Mouse (Mus musculus): ENCODE results near the gene Irf5.
"Not testable (repeated sequence)": the region's sequence is repeated elsewhere in the genome, so short reads cannot be mapped to it uniquely, and the experiment has no call there.

Gene Irf5

GRCm38 (mm10) chr6:29527361-29528164 lies 1.1 kb downstream of the Irf5 start:
- no peak for DNase-seq

GRCm38 (mm10) chr6:29528165-29528505 lies 1.7 kb downstream of the Irf5 start:
- no peak for DNase-seq

- DNase-seq, result no peak
These were observed 2.4 kb downstream of the Irf5 start for GRCm38 (mm10) chr6:29528561-29529443.

DNA sequence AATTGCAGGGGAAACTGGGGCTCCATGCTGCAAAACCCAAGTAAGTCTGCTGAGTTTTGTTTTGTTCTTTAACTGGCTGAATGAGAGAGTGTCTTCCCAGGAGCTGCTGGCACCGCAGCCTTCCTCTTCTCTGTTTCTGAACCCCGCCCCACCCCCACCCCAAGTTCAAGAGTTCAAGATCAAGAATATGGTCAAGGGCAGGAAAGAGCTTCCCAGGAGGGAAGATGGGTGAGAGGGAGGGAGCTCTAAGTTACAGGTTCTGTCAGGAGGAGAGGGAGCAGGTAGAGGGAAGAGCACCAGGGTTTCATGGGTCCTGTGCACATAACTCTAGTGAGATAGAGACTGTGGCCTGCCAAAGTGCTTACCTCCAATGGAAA lies 3.0 kb downstream of the Irf5 start:
- no peak for DNase-seq

DNA sequence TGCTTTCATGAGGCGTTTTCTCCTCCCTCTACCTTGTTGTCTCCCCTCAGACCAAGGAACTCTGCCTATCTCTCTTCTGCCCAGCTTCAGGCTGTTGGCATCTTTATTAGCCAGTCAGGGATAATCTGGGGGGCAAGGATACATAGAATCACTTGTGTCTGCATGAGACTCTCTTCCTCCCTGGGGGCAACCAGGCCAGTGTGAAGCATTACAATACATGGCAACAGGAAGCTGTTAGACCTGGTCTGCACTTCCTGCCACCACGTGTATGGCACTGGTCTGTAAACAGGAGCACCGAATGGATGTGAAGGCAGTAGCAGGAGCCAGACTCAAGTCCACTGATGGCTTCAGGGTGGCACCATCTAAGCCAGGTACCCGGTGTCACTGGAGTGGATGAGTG lies 3.6 kb downstream of the Irf5 start:
- DNase-seq, result no peak

DNA sequence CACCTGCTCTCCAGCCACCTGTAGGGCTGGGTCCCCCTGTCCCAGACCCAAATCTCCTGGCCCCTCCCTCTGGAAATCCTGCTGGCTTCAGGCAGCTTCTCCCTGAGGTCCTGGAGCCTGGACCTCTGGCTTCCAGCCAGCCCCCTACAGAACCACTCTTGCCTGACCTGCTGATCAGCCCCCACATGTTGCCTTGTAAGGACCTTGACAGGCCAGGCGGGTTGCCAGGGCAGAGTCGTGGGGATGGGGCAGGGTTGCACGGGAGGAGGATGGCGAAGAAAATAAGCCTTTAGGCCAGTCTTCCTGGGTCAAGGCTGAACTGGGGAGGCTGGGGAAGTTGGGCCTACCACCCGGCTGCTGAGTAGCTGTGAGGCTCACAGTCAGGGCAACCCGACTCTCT lies 8.9 kb downstream of the Irf5 start:
- DNase-seq, result no peak

DNA sequence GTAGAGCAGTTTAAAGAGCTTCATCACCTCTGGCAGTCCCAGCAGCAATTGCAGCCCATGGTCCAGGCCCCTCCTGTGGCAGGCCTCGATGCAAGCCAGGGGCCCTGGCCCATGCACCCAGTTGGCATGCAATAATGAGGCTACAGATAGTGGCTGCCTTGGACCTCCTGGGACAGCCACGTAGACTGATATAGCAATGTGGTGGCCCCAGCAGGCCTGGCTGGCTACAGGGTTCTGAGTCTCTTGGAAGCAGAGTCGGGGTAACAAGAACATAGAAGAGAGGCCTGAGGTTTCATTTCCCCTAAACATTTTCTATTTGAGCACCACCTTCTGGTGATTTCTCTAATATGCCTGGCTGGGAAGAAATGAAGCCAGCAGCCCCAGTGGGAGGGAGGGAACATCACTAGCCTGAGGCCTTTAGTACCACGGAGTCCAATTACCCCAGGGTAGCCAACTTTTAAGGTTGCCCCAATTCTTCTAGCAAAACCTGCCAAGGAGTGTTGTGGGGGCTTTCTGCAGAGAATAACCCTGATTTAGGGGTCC lies 10.3 kb downstream of the Irf5 start:
- no peak for DNase-seq

DNA sequence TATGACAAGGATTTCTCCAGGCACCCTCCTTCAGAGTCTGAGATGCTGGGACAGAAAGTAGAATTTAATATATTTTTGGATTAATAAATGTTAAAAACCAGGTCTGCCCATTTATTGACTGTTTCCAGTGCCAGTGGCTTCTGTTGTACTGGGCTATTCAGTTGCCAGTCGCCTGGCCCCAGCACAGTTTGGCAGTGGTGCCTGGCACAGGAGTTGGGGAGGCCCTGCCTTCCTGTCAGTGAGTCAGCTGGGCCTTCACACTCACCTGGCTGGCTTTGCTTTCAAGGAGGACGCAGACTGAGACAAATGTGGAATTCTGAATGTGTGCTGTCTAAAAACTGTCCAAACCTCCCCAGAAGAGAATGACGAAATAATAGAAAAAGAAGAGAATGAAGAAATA lies 10.8 kb downstream of the Irf5 start:
- no peak for DNase-seq

DNA sequence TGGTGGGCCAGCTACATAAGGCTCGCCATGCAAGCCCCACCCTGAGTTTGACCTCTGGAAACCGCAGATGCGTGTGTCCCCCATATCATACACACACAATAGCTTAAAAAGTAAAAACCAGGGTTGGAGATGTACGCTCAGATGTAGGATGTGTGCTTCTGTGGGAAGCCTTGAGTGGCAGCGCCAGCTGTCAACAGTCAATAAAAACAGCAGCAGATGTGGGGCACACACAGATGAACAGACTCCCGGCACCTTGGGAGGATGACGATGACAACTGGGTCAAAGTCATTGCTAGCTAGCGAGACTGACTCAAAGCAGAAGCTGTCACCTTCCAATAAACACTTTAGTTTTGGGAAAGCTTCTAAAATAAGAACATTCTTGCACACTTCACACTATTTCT lies 13.1 kb downstream of the Irf5 start:
- DNase-seq, result no peak

DNA sequence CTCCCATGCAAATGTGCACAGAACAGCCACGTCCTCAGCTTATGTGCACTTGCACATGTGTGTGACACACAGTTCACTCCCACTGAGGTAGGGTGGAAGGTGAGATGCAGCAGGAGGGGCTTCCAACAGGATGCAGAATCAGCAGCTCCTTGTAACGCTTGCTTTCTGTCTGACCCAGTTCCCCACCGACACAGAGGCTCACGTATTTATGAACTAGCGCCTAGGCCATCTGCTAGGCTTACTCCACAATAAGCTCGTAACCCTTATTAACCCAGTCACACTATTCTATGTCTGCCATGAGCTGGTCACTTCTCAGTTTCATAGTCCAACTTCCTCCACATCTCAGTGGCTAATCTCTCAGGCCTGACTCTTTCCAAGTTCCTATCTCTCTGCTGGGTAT lies 13.8 kb downstream of the Irf5 start:
- DNase-seq, result no peak

DNA sequence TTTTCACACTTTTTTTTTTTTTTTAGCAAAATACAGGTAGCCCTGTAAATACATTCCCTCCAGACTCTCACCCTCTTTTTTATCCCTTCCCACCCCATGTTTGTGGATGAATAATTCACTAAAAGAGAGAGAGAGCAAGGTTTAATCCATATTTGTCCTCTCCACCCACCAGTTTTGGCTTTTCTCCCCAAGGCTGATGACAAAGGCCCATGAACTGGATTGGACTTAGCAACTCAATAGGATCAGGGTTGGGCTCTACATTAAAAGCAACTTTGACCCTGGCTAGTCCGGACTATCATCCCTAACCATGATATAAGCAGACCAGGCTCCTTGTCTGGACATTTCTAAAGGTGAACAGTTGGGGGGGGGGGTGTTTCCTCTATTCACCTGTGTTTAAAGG lies 14.5 kb downstream of the Irf5 start:
- DNase-seq, result no peak

DNA sequence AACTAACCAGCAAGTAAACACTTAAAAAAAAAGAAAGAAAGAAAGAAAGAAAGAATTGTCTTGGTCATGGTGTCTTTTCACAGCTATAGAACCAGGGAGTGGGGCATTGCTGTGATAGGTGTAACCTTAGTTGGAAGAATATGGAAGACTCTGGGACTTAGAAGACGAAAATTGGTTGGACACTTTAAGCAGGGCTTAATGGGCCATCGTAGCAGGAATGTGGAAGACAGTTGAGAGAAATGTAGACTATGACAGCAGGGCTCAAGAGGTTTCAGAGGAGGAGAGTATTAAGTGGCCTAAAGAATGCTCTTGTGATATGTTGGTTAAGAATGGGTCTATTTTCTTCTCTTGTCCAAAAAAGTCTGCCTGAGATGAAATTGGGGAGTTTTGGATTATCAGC lies 19.2 kb downstream of the Irf5 start:
- DNase-seq, result no peak

DNA sequence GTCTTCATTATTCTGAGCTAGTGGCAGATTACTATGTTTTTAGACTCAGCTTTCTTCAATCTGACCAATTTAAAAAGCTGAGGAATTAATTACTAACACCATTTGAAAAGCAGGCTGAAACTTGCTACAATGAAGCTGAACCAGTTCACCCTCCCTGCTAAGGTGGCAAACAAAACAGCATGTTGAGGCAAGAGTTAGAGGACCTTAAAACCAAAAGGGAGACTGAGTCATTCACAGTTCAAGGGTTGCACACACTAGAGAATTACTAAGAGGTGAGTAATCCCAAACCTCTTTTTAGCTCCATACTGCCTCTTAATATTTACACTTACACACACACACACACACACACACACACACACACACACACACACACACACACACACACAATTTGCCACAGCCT lies 21.2 kb downstream of the Irf5 start:
- no peak for DNase-seq

- DNase-seq, result no peak
These were observed 21.7 kb downstream of the Irf5 start for GRCm38 (mm10) chr6:29548086-29548485.

- DNase-seq, result no peak
These were observed 26.1 kb downstream of the Irf5 start for GRCm38 (mm10) chr6:29552526-29552925.

- DNase-seq, result no peak
These were observed 30.7 kb downstream of the Irf5 start for GRCm38 (mm10) chr6:29557112-29557511.

- not testable (repeated sequence) for DNase-seq
These were observed 50.0 kb downstream of the Irf5 start for GRCm38 (mm10) chr6:29576388-29576787.

DNA sequence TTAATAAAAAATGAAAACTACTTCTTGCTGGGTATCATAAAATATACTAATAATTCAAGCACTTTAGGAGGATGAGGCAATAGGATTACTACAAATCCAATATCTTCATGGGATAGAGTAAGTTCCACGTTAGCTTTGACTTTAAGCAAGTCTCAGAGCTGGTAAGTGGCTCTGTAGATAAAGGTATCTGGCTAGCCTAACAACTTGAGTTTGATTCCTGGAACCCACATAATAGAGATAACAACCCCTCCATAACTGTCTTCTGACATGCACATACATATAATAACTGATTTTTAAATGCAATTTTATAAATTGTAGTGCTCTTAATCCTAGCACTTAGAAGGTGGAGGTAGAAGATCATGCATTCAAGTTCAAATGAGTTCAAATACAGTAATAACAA lies 54.3 kb downstream of the Irf5 start:
- no peak for DNase-seq

GRCm38 (mm10) chr6:29581202-29581601 lies 54.8 kb downstream of the Irf5 start:
- no peak for DNase-seq
